Mouse (Mus musculus) ovary, adult 2 months (tissue): ENCODE results near the gene Wfdc15a. TPM values are rescaled to one million over a fixed set of nuclear protein-coding genes. Genes with fewer than 3 reads are reported as not detected.

Source experiments
- polyA plus RNA-seq: library from polyadenylated mRNA; depleted of rRNA; stranded (reverse); fragments of >200 nt; gene quantifications from 2 replicates; pipeline ENCODE4 v1.2.3, GENCODE M21; 2012; rRNA removed

The Wfdc15a gene
- not detected in 2 replicates for polyA plus RNA-seq

DNA sequence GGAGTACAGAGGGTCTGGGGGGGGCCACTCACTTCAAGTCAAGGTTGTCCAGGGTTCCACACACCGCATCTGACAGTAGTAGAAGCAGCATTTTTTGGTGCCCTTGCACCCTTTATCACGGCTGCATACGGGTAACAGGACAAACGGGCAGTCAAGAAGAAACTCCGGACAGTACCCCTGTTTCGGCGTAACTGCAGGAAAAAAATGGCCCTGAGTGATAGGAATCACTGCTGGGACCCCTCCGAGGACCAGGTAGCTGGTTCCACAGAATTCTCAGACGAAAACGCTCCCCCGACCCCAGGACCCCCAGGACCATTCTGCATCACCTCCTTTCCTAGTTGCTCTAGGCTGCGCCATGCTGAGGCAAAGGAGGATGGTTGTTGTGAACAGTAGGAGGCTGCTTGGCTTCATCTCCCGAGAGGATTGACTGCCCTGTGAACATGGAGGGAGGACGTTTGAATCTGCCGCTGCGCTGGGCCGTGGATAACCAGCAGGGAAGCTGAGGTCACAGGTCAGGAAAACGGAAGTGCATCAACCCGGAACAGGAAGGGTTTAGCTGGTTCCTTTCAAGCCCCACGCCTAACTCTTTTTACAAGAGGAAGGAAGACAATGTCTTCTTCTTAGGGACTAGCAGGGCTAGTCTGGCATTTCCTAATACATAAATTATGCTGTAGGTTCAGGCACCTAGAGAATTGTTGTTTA is at the start of gene Wfdc15a:
TSS of gene Wfdc15a (minus strand) at position 505 of the 702 bp plus-strand sequence.

DNA sequence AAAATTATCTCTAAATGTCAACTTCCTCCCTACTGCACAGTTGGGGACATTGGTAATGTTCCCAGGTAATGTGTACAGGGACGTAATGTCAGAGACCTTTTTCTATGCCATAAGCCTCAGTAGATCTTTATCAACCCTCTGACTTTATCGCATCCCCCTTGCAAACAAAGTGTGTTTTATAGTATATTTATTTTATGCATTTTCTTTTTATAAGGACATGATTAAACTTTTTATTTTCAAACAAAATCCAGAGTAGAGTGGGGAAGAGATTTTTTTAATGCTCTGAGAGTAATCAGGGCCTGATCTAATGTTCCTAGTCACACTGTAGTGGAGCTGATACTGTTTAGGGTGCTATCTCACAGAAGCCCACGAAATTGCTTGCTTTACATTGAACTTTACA is 38.4 kb upstream of the Wfdc15a start, which contains the start of gene Svs2:
TSS of gene Svs2 (minus strand) at position 101 of the 400 bp plus-strand sequence.

DNA sequence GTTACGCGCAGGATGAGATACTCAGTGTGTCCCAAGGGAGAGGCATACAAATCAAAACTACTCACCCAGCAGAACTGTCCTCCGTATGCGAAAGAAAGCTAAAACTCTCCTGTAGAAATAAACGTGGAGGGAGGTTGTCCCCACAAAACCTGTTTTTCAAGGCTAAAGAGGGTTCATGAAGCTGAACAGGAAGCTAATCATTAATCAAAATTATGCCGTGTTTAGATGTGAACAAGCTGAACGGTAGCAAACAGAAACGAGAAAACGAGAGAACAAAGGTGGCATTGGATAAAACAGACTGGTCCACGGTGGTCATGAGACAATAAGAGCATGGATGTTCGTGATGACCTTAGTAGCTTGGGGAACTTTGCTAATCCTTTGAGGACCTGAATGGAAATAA is 21.6 kb upstream of the Wfdc15a start, which contains the start of gene Wfdc15b:
TSS of gene Wfdc15b (minus strand) at position 139 of the 400 bp plus-strand sequence.

DNA sequence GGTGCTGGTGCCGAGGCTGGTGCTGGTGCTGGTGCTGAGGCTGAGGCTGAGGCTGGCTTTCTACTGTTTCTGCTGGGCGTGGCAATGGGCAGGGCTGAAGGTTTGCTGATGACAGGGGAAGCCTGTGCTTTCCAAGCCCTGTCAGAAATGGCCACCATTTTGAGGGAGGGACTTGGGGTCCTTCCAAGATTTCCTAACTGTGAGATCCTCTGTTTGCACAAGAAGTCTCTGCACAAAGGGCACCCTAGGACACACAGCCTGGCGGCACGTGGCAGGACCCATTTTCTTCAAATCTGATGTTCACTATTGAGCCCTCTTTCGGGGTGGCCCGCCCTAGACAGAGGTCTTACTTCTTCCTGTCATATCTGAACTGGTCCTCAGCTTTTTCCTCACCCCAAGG is 9.4 kb downstream of the Wfdc15a start, which contains the start of gene Wfdc12:
TSS of gene Wfdc12 (minus strand) at position 33 of the 400 bp plus-strand sequence.

DNA sequence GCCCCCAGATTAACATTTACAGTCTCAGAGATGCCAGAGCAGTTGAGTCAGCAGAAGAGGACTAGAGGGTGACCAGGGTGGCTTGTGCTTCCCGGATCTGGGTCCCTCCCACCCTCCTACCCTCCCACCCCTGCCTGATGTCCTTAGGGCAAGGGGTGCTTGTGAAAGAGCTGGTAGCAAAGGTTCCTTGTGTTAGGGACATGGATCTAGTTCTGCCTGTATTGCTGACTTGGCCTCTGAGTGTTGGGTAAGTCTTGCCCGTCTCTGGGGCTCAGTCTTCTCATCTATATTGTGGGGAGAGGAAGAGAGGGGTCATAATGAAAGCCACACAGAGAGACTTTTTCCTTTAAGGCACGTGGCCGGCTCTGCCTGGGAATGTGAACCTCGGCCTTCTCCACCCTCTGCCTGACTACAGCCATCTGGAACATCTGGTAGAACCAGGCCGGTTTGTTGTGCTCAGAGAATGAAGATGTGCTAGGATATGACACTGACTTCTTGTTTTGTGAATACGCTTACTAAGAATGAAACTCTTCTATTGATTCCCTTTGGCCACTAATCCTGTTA is 17.2 kb downstream of the Wfdc15a start, which contains the start of gene Wfdc5:
TSS of gene Wfdc5 (minus strand) at position 51 of the 564 bp plus-strand sequence.

DNA sequence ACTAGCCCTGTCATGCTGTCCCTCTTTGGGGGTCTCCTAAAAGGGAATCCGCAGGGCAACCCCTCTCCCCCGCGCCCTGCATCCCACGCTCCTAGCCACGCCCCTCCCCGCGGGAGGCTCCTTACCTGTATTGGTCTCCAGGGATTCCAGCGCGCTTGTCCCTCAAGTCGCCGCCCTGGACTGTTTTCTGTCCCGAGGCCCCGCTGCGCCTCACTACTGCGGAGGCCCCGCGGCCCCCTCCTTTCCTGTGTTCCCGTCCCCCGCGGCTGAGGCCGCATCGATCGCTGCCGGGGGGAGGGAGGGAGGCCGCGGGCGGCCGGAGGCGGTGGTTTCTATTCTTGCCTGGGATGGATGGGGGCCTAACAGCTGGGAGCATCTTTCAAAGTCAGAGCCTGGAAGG is 29.0 kb downstream of the Wfdc15a start, which contains the start of gene Kcns1:
TSS of gene Kcns1 (minus strand) at position 212 of the 400 bp plus-strand sequence.

Other genes with a start within 250 kb of the Wfdc15a start
- gene Ywhab, start 205.2 kb downstream of the Wfdc15a start, polyA plus RNA-seq = 30.7 and 33.5 TPM in 2 replicates
- 4.8 and 5.4 TPM in 2 replicates for gene Pabpc1l, start 174.7 kb downstream of the Wfdc15a start, polyA plus RNA-seq
- gene Stk4, start 129.8 kb downstream of the Wfdc15a start, polyA plus RNA-seq = 11.8 and 14.4 TPM in 2 replicates
- 59.8 and 64.6 TPM in 2 replicates for gene Tomm34, start 129.0 kb downstream of the Wfdc15a start, polyA plus RNA-seq
- 0.33 and 0.40 TPM in 2 replicates for gene Kcns1, start 29.0 kb downstream of the Wfdc15a start, polyA plus RNA-seq
- gene Wfdc5, start 17.4 kb downstream of the Wfdc15a start, polyA plus RNA-seq = not detected in 2 replicates
- 0.60 TPM in 1 of 2 replicates, not detected in the other for gene Wfdc12, start 9.5 kb downstream of the Wfdc15a start, polyA plus RNA-seq
- 8.0 and 12.6 TPM in 2 replicates for gene Wfdc15b, start 21.5 kb upstream of the Wfdc15a start, polyA plus RNA-seq
- gene Svs2, start 38.3 kb upstream of the Wfdc15a start, polyA plus RNA-seq = not detected in 2 replicates
- not detected in 2 replicates for gene Svs3b, start 56.5 kb upstream of the Wfdc15a start, polyA plus RNA-seq
- gene Svs4, start 78.3 kb upstream of the Wfdc15a start, polyA plus RNA-seq = not detected in 2 replicates
- not detected in 2 replicates for gene Svs3a, start 89.1 kb upstream of the Wfdc15a start, polyA plus RNA-seq
- not detected in 2 replicates for gene Svs6, start 116.6 kb upstream of the Wfdc15a start, polyA plus RNA-seq
- gene Svs5, start 132.6 kb upstream of the Wfdc15a start, polyA plus RNA-seq = 0.37 TPM in 1 of 2 replicates, not detected in the other
- gene Slpi, start 189.0 kb upstream of the Wfdc15a start, polyA plus RNA-seq = 13.5 and 15.4 TPM in 2 replicates
- 0.08 TPM in 1 of 2 replicates, not detected in the other for gene Rbpjl, start 203.0 kb upstream of the Wfdc15a start, polyA plus RNA-seq
- gene Matn4, start 205.0 kb upstream of the Wfdc15a start, polyA plus RNA-seq = 0.45 and 0.52 TPM in 2 replicates
- gene Sdc4, start 243.8 kb upstream of the Wfdc15a start, polyA plus RNA-seq = 58.9 and 68.8 TPM in 2 replicates